Mouse (Mus musculus) heart, postnatal 4 days (tissue): ENCODE measurements around the gene Adss. TPM values are rescaled to one million over a fixed set of nuclear protein-coding genes. Genes with fewer than 3 reads are reported as not detected.

Source experiments
- DNase-seq: peaks from one replicate; pipeline ENCODE4 v3.0.0; 2021
- total RNA-seq, 2 experiments: library from RNA; stranded (reverse); gene quantifications; 2 replicates each; pipeline ENCODE4 v1.2.3; 2021

Gene Adss
- total RNA-seq, 2 experiments from 2014 or later = 24.7 to 24.9 TPM

DNA sequence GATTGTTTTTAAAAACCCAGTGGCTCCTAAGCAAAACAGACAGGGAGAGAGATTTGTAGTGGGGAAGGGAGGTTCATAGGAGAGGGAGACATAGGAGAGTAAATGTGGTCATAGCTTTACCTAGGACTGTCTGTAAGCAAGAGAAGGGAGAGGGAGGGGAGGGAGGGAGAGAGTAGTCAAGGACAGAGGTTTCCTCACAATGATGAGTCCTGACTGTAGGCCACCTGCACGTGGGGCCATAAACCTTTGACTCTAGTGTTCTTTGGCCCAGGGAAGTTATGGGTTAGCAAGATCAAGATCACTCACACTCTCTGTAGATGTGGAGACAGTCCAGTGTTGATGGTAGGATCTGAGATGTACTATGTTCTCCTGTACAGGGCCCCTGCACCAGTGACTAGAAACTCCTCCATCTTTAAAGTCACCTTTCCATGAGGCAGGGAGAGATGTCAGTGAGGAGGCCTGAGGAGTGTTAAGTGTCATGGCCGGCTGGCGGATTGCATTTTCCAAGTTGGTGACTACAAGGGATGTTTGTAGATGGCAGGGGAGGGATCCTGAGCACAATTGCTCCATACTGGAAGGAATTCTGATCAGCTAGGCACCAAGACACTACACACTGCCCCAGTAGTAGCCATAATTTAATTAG is 68.3 kb downstream of the Adss start:
- no peak for DNase-seq

DNA sequence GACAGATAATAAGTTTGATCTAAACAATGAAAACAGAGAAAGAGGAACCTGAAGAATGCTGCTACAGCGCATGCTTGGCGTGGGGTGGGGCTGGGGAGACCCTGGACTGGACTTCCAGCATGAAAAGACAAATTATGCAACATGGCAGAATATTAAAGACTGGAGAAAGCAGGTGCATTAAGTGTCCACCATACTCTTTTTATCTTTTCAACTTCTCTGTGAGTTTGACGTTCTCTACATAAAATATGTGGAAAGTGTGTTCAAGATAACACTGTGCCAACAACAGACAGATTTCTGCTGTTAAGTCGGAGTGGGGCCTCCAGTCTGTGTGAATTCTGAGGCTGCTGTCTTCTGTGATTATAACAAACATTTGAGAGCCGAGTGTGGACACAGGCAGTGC is 69.4 kb downstream of the Adss start:
- DNase-seq = no peak

DNA sequence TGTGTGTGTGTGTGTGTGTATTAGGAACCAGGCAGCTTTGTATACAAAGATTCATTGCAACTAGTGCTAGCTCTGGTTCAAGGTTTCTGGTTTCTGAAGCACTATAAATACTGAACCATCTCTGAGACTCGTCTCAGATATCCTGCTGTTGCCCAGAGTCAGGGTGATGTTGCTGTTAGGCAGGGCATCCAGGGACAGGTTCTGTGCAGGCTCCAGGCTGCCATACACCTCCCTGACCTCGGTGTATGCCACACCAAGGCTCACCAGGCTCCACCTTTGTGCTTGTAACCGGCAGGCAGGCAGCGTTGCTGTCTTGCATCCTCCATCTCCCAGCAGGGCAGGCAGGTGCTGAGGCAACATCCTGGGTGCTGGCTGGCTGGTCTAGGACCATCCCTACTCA is 72.5 kb downstream of the Adss start:
- DNase-seq = no peak

DNA sequence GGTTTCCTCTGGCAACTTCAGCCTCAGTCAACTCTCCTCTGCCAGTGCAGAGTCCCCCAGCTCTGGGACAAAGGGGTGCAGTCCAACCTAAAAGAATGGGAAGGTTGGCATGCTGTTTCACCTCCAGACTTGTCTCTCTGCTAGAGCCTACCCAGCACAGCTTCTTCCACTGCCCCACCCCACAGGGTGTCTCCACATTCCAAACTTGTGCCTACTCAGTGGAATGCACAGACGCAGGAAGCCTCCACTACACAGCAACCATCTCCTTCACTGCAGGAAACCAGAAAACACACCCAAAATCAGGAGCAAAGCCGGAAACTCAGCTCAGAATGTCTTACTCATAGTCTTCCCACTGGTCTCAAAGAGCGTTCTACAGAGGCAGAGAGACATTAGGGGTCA is 77.3 kb downstream of the Adss start:
- no peak for DNase-seq

DNA sequence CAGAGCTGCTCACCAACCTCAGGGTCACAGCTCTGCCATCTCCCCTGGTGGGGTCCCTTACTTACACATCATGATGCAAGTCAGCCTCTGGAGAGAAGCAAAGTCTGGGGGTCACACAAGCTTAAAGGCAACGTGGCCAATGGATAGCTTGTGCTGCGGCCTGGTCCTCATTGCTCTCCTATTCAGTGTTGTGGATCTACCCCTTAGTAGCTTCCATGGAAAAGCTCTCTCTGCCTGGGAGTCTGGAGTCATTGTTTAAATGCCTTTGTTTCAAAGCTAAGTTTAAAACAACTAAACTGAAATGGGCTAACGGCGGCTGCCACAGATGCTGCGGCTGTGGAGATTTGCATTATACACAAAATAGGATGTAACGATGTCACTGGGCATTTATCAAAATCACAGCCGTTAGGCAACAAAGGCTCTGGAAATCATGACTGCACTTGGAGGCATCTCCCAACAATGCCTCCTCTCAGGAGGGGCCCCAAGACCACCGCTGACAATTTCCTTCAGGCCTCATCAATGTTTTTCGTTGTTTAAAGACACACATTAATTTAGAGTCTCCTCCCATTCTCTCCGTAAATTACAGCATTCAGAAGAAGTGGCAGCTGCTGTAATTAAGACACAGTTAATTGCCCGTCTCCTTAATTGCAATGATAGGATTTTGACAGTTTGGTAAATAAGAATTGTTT is 77.8 kb downstream of the Adss start:
- no peak for DNase-seq

DNA sequence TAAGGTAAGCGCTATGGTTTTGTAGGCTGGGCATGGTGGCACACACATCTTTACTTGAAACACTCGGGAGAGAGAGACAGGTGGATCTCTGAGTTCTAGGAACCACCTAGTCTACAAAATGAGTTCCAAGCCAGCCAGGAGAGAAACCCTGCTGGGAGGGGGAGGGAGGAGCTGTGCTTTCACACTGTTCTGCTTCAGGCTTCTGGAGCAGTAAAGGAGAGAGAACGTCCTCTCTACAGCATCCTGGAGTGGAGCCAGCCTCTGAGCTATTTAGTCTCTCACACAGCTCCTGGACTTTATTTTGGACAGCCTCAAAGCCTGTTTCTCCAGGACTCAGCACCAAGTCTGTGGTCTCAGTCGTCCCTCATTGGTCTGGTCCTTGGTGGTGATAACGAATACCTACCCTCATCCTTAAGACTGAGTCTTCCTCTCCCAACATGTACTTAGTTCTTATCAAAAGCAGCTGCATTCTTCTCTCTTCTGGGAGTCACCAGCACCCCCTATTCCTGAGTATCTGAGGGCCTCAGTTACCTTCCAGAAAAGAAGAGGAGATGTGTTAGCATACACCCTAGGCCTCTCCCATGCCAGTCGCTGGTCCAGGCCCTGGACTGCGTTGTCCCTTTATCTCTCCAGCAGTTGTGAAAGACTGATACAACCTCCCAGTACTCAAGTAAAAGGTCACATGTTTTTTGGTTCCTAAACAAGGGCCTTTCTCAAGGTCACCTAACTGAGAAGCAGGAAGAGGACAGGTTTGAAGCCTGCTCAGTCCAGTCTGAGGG is 79.1 kb downstream of the Adss start:
- DNase-seq = no peak

DNA sequence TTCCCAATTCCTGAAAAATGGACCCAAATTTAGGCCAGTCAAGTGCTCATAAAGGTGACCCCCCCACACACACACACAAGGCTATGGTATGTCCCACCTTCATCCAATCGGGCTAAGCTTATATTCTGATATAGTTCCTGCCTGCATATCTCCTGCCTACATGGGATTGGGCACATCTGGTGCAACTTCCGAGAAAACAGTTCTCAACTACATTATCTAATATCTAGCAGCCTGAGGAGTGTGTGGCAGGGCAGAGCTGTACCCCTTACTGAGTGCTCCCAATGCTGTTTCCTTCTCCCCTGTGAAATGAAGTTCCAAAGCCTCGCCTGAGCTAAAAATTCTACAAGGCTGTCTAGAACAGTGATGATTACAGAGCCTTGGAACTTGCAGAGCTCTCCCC is 79.9 kb downstream of the Adss start:
- DNase-seq = no peak

DNA sequence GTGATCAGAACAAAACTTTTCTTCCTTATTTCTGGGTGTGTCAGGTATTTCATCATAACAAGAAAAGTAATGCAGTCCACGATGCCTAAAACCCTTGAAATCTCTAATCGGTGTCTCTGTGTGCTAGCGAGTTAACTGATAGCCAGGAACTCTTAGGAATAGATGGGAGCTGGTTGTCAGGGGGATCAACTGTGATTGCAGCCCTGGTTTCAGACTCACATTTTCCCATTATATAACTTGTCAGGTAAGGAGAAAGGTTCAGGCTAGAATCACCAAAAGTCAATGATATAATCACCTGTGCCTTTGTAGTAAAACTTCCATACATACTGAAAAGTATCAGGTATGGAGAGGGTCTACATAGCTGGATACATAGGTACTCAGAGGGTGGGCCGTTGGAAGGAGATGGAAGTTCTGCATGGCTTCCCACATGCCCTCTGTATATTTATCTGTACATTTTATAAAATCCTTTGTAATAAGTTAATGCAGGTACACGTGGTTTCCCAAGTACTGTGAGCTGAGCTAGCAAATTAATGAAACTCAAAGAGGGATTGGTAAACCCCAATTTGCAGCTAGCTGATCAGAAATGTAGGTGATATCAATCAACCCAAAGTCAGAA is 81.8 kb downstream of the Adss start:
- no peak for DNase-seq

DNA sequence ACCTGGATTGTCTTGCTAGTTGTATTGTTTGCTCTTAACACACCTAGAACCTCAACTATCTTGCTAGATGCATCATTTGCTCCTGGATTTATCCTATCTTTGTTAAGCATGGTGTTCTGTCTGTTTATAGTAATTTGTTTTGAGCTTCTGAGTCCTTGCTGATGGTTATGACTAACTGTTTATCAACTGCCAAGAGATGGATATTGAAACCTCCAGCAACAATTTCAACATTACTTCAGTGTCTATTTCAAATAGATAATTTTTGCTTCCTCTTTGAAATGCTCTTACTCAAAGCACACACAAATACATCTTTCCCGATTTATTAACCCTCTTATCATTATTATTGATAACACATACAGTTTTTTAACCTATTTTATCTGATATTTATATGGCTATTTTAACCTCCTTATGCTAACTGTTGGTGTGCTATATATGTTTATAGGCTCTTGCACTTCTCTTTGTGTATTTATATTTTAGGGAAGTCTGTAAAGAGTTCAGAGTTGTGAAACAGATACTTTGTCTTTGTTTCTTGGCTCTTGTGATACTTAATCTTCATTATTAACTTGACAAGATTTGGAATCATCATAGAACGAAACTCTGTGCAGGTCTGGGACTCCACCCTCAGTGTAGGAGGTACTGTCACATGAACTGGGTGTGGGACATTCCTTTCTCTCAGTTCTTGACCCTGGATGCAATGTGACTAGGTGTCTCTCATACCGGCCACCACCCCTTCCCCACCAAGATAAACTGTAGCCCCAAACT is 82.5 kb downstream of the Adss start:
- no peak for DNase-seq

Other genes with a start within 250 kb of the Adss start
- not detected for gene 1700016C15Rik, start 66.7 kb downstream of the Adss start, total RNA-seq
- under 1 TPM; 0.23 to 0.31 TPM for gene Catspere2, start 186.9 kb upstream of the Adss start, total RNA-seq